Mouse (Mus musculus): ENCODE data around the gene Rubcn. TPM values are rescaled to one million over a fixed set of nuclear protein-coding genes. Genes with fewer than 3 reads are reported as not detected.

Gene Rubcn
- polyA plus RNA-seq, 1 experiment from 2014 or later, result 41.3 TPM

Other genes starting within 250 kb of the Rubcn start
- gene Tnk2, start 233.9 kb downstream of the Rubcn start, polyA plus RNA-seq (2015; fragmentation: Nextera tagmentation; extraction: Ambion mirVana), result 19.0 and 21.6 TPM in 2 replicates
- gene Muc4, start 141.9 kb downstream of the Rubcn start, polyA plus RNA-seq (2015; fragmentation: Nextera tagmentation; extraction: Ambion mirVana), result not detected in 2 replicates
- not detected in 2 replicates for gene Muc20, start 80.3 kb downstream of the Rubcn start, polyA plus RNA-seq (2015; fragmentation: Nextera tagmentation; extraction: Ambion mirVana)
- not detected in 2 replicates for gene Smbd1, start 67.3 kb downstream of the Rubcn start, polyA plus RNA-seq (2015; fragmentation: Nextera tagmentation; extraction: Ambion mirVana)
- gene Fyttd1, start 266 bp downstream of the Rubcn start, polyA plus RNA-seq (2015; fragmentation: Nextera tagmentation; extraction: Ambion mirVana), result 119 and 125 TPM in 2 replicates
- gene Lrch3, start 36.3 kb upstream of the Rubcn start, polyA plus RNA-seq (2015; fragmentation: Nextera tagmentation; extraction: Ambion mirVana), result 39.5 and 47.1 TPM in 2 replicates
- 7.6 and 7.8 TPM in 2 replicates for gene Iqcg, start 178.5 kb upstream of the Rubcn start, polyA plus RNA-seq (2015; fragmentation: Nextera tagmentation; extraction: Ambion mirVana)
- gene Rpl35a, start 178.7 kb upstream of the Rubcn start, polyA plus RNA-seq (2015; fragmentation: Nextera tagmentation; extraction: Ambion mirVana), result 387 and 410 TPM in 2 replicates
- 3.1 and 4.3 TPM in 2 replicates for gene Lmln, start 184.8 kb upstream of the Rubcn start, polyA plus RNA-seq (2015; fragmentation: Nextera tagmentation; extraction: Ambion mirVana)